Mouse (Mus musculus) brain, adult 10 weeks (tissue): Measurements from ENCODE around the gene Cramp1l. TPM values are rescaled to one million over a fixed set of nuclear protein-coding genes. Genes with fewer than 3 reads are reported as not detected.

Experiments used
- polyA plus RNA-seq: library from polyadenylated mRNA; stranded (reverse); fragments of 350-450 nt; fragmentation: Illumina TruSeq; extraction: RNeasy Lipid Tissue Mini Kit (QIAGEN cat#74804); gene quantifications from one replicate; pipeline ENCODE4 v1.2.3, GENCODE M21; 2015; ENCODE audit warnings: low read depth, low replicate concordance

Gene Cramp1l
- 11.8 TPM for polyA plus RNA-seq

DNA sequence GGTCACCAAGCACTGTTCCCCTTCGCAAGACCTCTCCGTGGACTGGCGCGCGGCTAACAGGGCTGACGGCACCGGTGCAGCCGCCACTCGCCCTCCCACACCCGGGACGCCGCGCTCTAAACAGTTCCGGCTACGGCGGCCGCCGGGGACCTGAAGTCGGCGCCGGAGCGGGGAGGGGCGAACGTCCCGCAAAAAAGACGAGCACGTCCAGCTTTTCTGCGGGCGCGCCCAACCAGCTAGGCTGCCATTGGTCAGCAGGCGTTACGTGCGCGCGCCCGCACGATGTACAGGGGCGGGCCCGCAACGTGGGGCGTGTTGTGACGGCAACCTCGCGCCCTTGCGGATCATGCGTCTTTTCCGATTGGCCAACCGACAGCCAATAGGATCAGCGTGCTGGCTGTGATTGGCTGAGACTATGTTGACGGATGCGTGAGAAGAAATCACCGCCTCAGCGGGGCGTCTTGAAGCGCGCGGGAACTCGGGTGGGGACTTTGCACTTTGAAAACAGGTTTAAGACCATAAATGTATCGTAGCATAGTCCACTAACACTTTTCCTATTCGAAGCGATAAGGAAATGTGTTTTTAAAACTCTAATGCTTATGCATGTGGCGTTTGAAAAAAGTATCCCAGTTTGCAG lies at the start of gene Cramp1l, which contains the start of gene Ift140:
Cramp1l (minus strand) TSS at position 134 of the 637 bp plus-strand sequence.
Ift140 (plus strand) TSS at position 431 of the 637 bp plus-strand sequence.

DNA sequence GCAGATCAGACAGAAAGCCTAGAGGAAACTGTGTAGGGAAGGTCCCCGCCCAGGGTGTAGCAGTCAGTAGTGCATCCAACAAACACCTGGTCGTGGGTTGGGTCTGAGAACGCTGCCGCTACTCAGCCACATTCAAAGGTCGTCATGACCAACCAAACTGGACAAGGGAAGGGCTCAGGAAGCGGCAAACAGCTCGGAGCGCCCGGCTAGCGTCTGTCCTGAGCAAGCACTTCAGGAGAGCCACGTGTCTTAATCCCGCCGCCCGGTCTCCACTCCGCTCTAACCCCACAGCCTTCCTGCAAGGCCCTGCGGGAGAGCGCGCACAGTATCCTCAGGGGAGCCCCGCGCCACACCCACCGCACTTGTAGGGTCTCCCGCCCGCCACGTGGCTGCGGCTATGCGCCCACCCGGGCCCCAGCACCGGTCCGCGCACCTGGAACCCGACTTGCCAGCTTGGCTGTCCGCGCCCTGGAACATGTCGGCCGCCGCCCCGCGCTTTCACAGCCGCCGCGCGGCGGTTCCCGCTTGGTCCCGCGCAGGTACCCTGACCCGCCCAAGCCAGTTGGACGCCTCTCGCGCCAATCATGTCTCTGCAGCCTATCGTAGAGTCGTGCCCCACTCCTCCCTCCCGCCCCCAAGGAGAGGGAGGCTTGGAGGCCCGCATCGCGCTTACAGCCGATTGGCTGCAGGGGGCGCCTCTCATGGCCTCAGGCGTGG lies 55.3 kb downstream of the Cramp1l start, which contains the start of gene Jpt2:
Jpt2 (minus strand) TSS at position 555 of the 717 bp plus-strand sequence.

DNA sequence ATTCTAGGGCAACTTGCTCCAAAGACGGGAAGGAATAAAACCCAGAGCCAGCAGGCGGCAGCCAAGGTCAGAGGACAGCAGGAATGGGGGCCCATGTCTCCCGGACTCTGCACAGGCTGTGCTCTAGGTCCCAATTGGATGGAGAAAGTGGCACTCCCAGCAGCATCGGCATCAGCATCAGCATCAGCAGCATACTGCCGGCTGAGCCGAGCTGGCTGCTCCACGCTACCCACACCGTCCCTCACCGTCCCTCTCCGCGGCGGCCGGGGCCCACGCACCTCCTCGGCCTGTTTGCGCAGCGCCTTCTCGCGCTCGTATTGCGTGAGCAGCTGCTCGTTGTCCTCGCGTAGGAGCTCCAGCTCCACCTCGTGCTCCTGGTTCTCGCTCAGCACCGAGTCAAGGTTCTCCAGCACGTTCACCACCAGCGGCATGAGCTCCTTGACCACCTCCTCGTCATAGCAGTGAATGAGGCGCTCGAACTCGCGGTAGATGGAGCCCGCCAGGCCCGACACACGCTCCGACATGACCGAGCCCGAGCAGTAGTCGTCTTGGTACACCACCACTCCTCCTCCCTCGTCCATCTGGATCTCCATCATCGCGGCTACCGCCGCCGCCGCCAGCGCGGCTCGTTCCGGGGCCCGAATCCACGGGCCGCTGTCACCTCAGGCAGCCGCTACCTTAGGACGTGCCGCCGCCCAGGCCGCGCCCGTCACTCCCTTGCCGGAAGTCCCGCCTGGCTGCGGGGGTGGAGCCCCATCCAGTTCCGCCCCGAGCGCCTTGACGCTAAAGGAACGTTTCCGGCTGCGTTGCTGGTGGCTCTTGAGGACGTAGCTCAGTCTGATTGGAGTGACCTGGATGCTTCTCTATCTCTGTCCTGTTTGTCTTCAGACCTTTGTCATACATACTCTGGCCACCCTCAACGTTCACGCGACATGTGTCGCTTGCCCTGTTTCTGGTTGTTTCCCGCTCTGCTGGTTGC lies 79.0 kb downstream of the Cramp1l start, which contains the start of gene Mapk8ip3:
Mapk8ip3 (minus strand) TSS at position 719 of the 979 bp plus-strand sequence.

Other genes starting within 250 kb of the Cramp1l start
- not detected for gene Meiob, start 211.5 kb downstream of the Cramp1l start, polyA plus RNA-seq
- gene Hagh, start 175.6 kb downstream of the Cramp1l start, polyA plus RNA-seq = 182 TPM
- 30.6 TPM for gene Fahd1, start 165.4 kb downstream of the Cramp1l start, polyA plus RNA-seq
- gene Igfals, start 149.8 kb downstream of the Cramp1l start, polyA plus RNA-seq = not detected
- gene Nubp2, start 129.4 kb downstream of the Cramp1l start, polyA plus RNA-seq = 42.4 TPM
- gene Spsb3, start 129.1 kb downstream of the Cramp1l start, polyA plus RNA-seq = 74.8 TPM
- gene Eme2, start 120.7 kb downstream of the Cramp1l start, polyA plus RNA-seq = 29.7 TPM
- gene Mrps34, start 120.7 kb downstream of the Cramp1l start, polyA plus RNA-seq = 84.8 TPM
- gene Nme3, start 119.3 kb downstream of the Cramp1l start, polyA plus RNA-seq = 78.4 TPM
- 214 TPM for gene Mapk8ip3, start 78.8 kb downstream of the Cramp1l start, polyA plus RNA-seq
- 7.4 TPM for gene Jpt2, start 55.1 kb downstream of the Cramp1l start, polyA plus RNA-seq
- 13.7 TPM for gene Ift140, start 297 bp upstream of the Cramp1l start, polyA plus RNA-seq
- 13.5 TPM for gene Tmem204, start 67.8 kb upstream of the Cramp1l start, polyA plus RNA-seq
- 26.7 TPM for gene Telo2, start 100.2 kb upstream of the Cramp1l start, polyA plus RNA-seq
- gene Ptx4, start 105.0 kb upstream of the Cramp1l start, polyA plus RNA-seq = not detected
- gene Clcn7, start 117.6 kb upstream of the Cramp1l start, polyA plus RNA-seq = 34.5 TPM
- not detected for gene Ccdc154, start 146.7 kb upstream of the Cramp1l start, polyA plus RNA-seq
- not detected for gene Gm38655, start 159.7 kb upstream of the Cramp1l start, polyA plus RNA-seq
- gene BC003965, start 168.8 kb upstream of the Cramp1l start, polyA plus RNA-seq = 24.5 TPM
- 35.6 TPM for gene Unkl, start 172.6 kb upstream of the Cramp1l start, polyA plus RNA-seq
- 127 TPM for gene Gnptg, start 224.3 kb upstream of the Cramp1l start, polyA plus RNA-seq
- 33.2 TPM for gene Tsr3, start 224.4 kb upstream of the Cramp1l start, polyA plus RNA-seq
- 27.7 TPM for gene Baiap3, start 240.6 kb upstream of the Cramp1l start, polyA plus RNA-seq